8 mouse cellular contexts compared by ENCODE assay signal in genomic region chr10:69533505-69534388, GRCm38 (mm10).
DNase-seq lines count a peak whose midpoint lies in the region; ATAC-seq and TF ChIP-seq lines count a peak whose summit lies in the region.

No protein-coding gene starts in this region.

- no peaks in the 10 kb centered on the region for H3K27me3 ChIP-seq in hindbrain, postnatal 0 days (ENCODE audit: insufficient read depth, low read length)
- no peaks in the 10 kb centered on the region for H3K27me3 ChIP-seq in midbrain, embryonic 12.5 days
- no peaks in the 10 kb centered on the region for H3K27me3 ChIP-seq in stomach, embryonic 15.5 days (replicated peaks)

- peak; percentile 68 for DNase-seq in adrenal gland, postnatal 10 days
- DNase-seq in cerebellum, postnatal 4 days (ENCODE audit: low spot score in 2 of 2) = peak; percentile 24 to 32
- peak; percentile 42 for DNase-seq in gastrocnemius, adult 18-20 months (ENCODE audit: low spot score)
- DNase-seq in hindbrain, postnatal 0 days (ENCODE audit: low spot score) = peak; percentile 80
- DNase-seq in left cerebral cortex, adult 2 months (ENCODE audit: extremely low spot score in 1 of 2, low spot score in 2 of 2) = peak; percentile 56 to 66

- no peaks in the 10 kb centered on the region for H3K9me3 ChIP-seq in hindbrain, postnatal 0 days (ENCODE audit: low read length)
- no peaks in the 10 kb centered on the region for H3K9me3 ChIP-seq in midbrain, embryonic 12.5 days
- H3K9me3 ChIP-seq in stomach, embryonic 15.5 days = no peaks in the 10 kb centered on the region

- under 1% methylated on average over 22 of the region's 22 CpGs for WGBS in hindbrain, postnatal 0 days
- 4% methylated on average over 22 of the region's 22 CpGs for WGBS in midbrain, embryonic 12.5 days
- WGBS in stomach, embryonic 15.5 days = 4% methylated on average over 22 of the region's 22 CpGs

- ATAC-seq in hindbrain, postnatal 0 days = peak; percentile 67
- peak; percentile 67 for ATAC-seq in midbrain, embryonic 12.5 days (ENCODE audit: low FRiP score, low read depth)
- ATAC-seq in stomach, embryonic 15.5 days (ENCODE audit: insufficient read depth, low FRiP score, low read depth) = peak; percentile 61; the same call in 1 of the 2 replicates
- ATAC-seq in megakaryocyte progenitor cell, adult 5-6 weeks (replicated peaks; ENCODE audit: poor library complexity) = no peak

- TF ChIP-seq CTCF in hindbrain, postnatal 0 days (IDR thresholded peaks at IDR 0.05; ENCODE audit: low read depth) = no peak
- no peak for TF ChIP-seq CTCF in left cerebral cortex, adult 2 months (IDR thresholded peaks at IDR 0.05)

- H3K4me1 ChIP-seq in hindbrain, postnatal 0 days (ENCODE audit: insufficient read depth, low read length) = 0 out of 2 replicates have a peak, but pooled peaks cover 5% of the 10 kb centered on the region
- H3K4me1 ChIP-seq in midbrain, embryonic 12.5 days = peaks cover 21% of the 10 kb centered on the region
- no peaks in the 10 kb centered on the region for H3K4me1 ChIP-seq in stomach, embryonic 15.5 days

- intact Hi-C loops in left cerebral cortex, adult 2 months (cut with DNase I) = loop anchor here (2.0 to 5.0 kb wide), 4 partner anchors 37 to 121 kb away; no protein-coding TSS in a partner anchor

- peak overlapping the region; percentile 79 for H3K9ac ChIP-seq in hindbrain, postnatal 0 days (replicated peaks; ENCODE audit: low read length)
- H3K9ac ChIP-seq in midbrain, embryonic 12.5 days (replicated peaks) = peak overlapping the region; percentile 75
- H3K9ac ChIP-seq in stomach, embryonic 15.5 days = peak overlapping the region; percentile 19; the same call in 1 of the 2 replicates

- H3K4me3 ChIP-seq in hindbrain, postnatal 0 days (ENCODE audit: low read length) = peak overlapping the region; percentile 60
- peak overlapping the region; percentile 49 for H3K4me3 ChIP-seq in left cerebral cortex, adult 2 months
- H3K4me3 ChIP-seq in midbrain, embryonic 12.5 days = peak overlapping the region; percentile 58
- peak overlapping the region; percentile 43 for H3K4me3 ChIP-seq in stomach, embryonic 15.5 days (replicated peaks)

- H3K4me2 ChIP-seq in hindbrain, postnatal 0 days (ENCODE audit: low read depth, low read length) = peak overlapping the region; percentile 55
- peak overlapping the region; percentile 50 for H3K4me2 ChIP-seq in midbrain, embryonic 12.5 days (replicated peaks)
- peak overlapping the region; percentile 63 for H3K4me2 ChIP-seq in stomach, embryonic 15.5 days

- H3K27ac ChIP-seq in hindbrain, postnatal 0 days = peak overlapping the region; percentile 91
- peak overlapping the region; percentile 87 for H3K27ac ChIP-seq in left cerebral cortex, adult 2 months
- peak overlapping the region; percentile 90 for H3K27ac ChIP-seq in midbrain, embryonic 12.5 days (replicated peaks)
- peak overlapping the region; percentile 62 for H3K27ac ChIP-seq in stomach, embryonic 15.5 days

- no peaks in the 10 kb centered on the region for H3K36me3 ChIP-seq in hindbrain, postnatal 0 days (ENCODE audit: insufficient read depth, low read length)
- H3K36me3 ChIP-seq in midbrain, embryonic 12.5 days = no peaks in the 10 kb centered on the region
- no peaks in the 10 kb centered on the region for H3K36me3 ChIP-seq in stomach, embryonic 15.5 days

Comparison
In these comparisons a context has a peak if more than half of its experiments do, and no peak if none do; other contexts are left out.
1. DNase-seq: peak in every context shown above with its lines; median percentile 80 in hindbrain, postnatal 0 days; 68 in adrenal gland, postnatal 10 days; 61 in left cerebral cortex, adult 2 months; 42 in gastrocnemius, adult 18-20 months; 28 in cerebellum, postnatal 4 days.
2. H3K9ac ChIP-seq: peak in every context shown above with its lines; median percentile 79 in hindbrain, postnatal 0 days; 75 in midbrain, embryonic 12.5 days; 19 in stomach, embryonic 15.5 days.